Comparison of ENCODE assay signal across 21 mouse cellular contexts in genomic region chr10:99676557-99677098, GRCm38 (mm10).
DNase-seq lines count a peak whose midpoint lies in the region; ATAC-seq and TF ChIP-seq lines count a peak whose summit lies in the region.
"Had no signal": no experiment of that assay in that cellular context is flagged by ENCODE, and none has a peak within 500 bp of the region (broad histone marks: within the 10 kb centered on the region; RNA-seq: fewer than 3 reads in every experiment).

No protein-coding gene starts in this region.

- peak overlapping the region; percentile 55 for H3K27ac ChIP-seq in heart, adult 2 months
- no peak overlapping the region for H3K27ac ChIP-seq in heart, embryonic 12.5 days (ENCODE audit: poor library complexity, severe bottlenecking)
- H3K27ac ChIP-seq: embryonic facial prominence, embryonic 10.5 days; forebrain, embryonic 13.5 days; heart, embryonic 13.5 days; hindbrain, embryonic 13.5 days; intestine, embryonic 15.5 days had no signal

- peaks cover 8% of the 10 kb centered on the region for H3K36me3 ChIP-seq in heart, adult 2 months (ENCODE audit: control insufficient read depth, insufficient read depth, low read length)
- no peaks in the 10 kb centered on the region for H3K36me3 ChIP-seq in heart, embryonic 12.5 days
- H3K36me3 ChIP-seq: embryonic facial prominence, embryonic 10.5 days; G1E; heart, embryonic 13.5 days; hindbrain, embryonic 13.5 days; intestine, embryonic 15.5 days had no signal

- intact Hi-C loops in heart, adult 2 months (cut with DNase I) = loop anchor here (5.0 kb wide), 1 partner anchor 481 kb away; no protein-coding TSS in a partner anchor

- H3K4me2 ChIP-seq in heart, embryonic 12.5 days = no peak overlapping the region
- H3K4me2 ChIP-seq: forebrain, embryonic 13.5 days; heart, embryonic 13.5 days; hindbrain, embryonic 13.5 days; intestine, embryonic 15.5 days had no signal

- no peak for TF ChIP-seq POLR2A in heart, adult 2 months (IDR thresholded peaks at IDR 0.05; ENCODE audit: insufficient read depth, low read depth, low read length)

- no peak for TF ChIP-seq CTCF in heart, adult 2 months (IDR thresholded peaks at IDR 0.05)

- H3K27me3 ChIP-seq in heart, adult 2 months (ENCODE audit: control insufficient read depth, insufficient read depth, low read length) = no peaks in the 10 kb centered on the region
- no peaks in the 10 kb centered on the region for H3K27me3 ChIP-seq in heart, embryonic 12.5 days (replicated peaks)
- H3K27me3 ChIP-seq: forebrain, embryonic 13.5 days; heart, embryonic 13.5 days; hindbrain, embryonic 13.5 days; intestine, embryonic 15.5 days had no signal

- WGBS in heart, adult 2 months = 17% methylated on average over 3 of the region's 3 CpGs
- 40% methylated on average over 3 of the region's 3 CpGs for WGBS in heart, embryonic 12.5 days

- H3K79me2 ChIP-seq in heart, adult 2 months (replicated peaks; ENCODE audit: control insufficient read depth, insufficient read depth, low read length) = no peaks in the 10 kb centered on the region

- ATAC-seq in heart, embryonic 12.5 days (ENCODE audit: insufficient number of reproducible peaks, low FRiP score) = 0 out of 2 replicates have a peak, but pooled peaks have one; percentile 15
- ATAC-seq: CD4-positive, CD25-positive, alpha-beta regulatory T cell, adult 4 months; forebrain, embryonic 13.5 days; forebrain, postnatal 0 days; intestine, embryonic 15.5 days had no signal

- H3K4me1 ChIP-seq in heart, adult 2 months (ENCODE audit: control insufficient read depth, insufficient read depth, low read length) = peaks cover 2% of the 10 kb centered on the region
- H3K4me1 ChIP-seq in heart, embryonic 12.5 days (replicated peaks) = peaks cover 6% of the 10 kb centered on the region; the same call in 1 of the 2 replicates
- H3K4me1 ChIP-seq: hindbrain, embryonic 13.5 days; intestine, embryonic 15.5 days had no signal

- no peak overlapping the region for H3K9ac ChIP-seq in heart, adult 2 months (ENCODE audit: low read depth, low read length)
- H3K9ac ChIP-seq in heart, embryonic 12.5 days = no peak overlapping the region
- H3K9ac ChIP-seq: forebrain, embryonic 13.5 days; forebrain, postnatal 0 days; heart, embryonic 13.5 days; hindbrain, embryonic 13.5 days; intestine, embryonic 15.5 days had no signal

- no peak overlapping the region for H3K4me3 ChIP-seq in heart, adult 2 months
- H3K4me3 ChIP-seq in heart, embryonic 12.5 days = no peak overlapping the region
- H3K4me3 ChIP-seq: embryonic facial prominence, embryonic 10.5 days; forebrain, embryonic 13.5 days; heart, embryonic 13.5 days; hindbrain, embryonic 13.5 days; intestine, embryonic 15.5 days had no signal

- TF ChIP-seq EP300 in heart, adult 2 months (IDR thresholded peaks at IDR 0.05; ENCODE audit: insufficient read depth, low read depth, low read length) = no peak

- H3K9me3 ChIP-seq in heart, embryonic 12.5 days (replicated peaks) = no peaks in the 10 kb centered on the region
- H3K9me3 ChIP-seq: embryonic facial prominence, embryonic 10.5 days; forebrain, embryonic 13.5 days; heart, embryonic 13.5 days; hindbrain, embryonic 13.5 days; intestine, embryonic 15.5 days had no signal

- peak in 1 of 2 experiments; percentile 4 for DNase-seq in heart, adult 2 months
- DNase-seq in heart, postnatal 4 days = no peak
- peak; percentile 22 for DNase-seq in brain, adult 2 months (ENCODE audit: low read depth, low spot score)
- DNase-seq in cerebellum, adult 11 months = no peak
- no peak for DNase-seq in natural killer cell, adult 2 months (ENCODE audit: low spot score in 2 of 2)
- DNase-seq: adrenal gland, adult 8-10 months; adrenal gland, postnatal 36 days; B cell, adult 2 months; cerebellum, adult 18-20 months; cerebellum, adult 9-11 months; forebrain, postnatal 0 days; gastrocnemius, postnatal 36 days; kidney, adult 18-20 months had no signal
